Mouse (Mus musculus): ENCODE measurements around the gene Treml2. TPM values are rescaled to one million over a fixed set of nuclear protein-coding genes. Genes with fewer than 3 reads are reported as not detected.
"Not testable (repeated sequence)": the region's sequence is repeated elsewhere in the genome, so short reads cannot be mapped to it uniquely, and the experiment has no call there.

Treml2 gene
- total RNA-seq, 2 experiments from 2014 or later: 5.7 to 18.4 TPM

GRCm38 (mm10) chr17:48286765-48287164 is 12.5 kb upstream of the Treml2 start:
- ATAC-seq (replicated peaks; ENCODE audit: low FRiP score, poor library complexity, severe bottlenecking): no peak

GRCm38 (mm10) chr17:48287276-48287675 is 12.0 kb upstream of the Treml2 start:
- ATAC-seq (replicated peaks; ENCODE audit: low FRiP score, poor library complexity, severe bottlenecking): peak; percentile 67; the same call in 1 of the 2 replicates

- ATAC-seq (replicated peaks; ENCODE audit: low FRiP score, poor library complexity, severe bottlenecking): no peak
Measured at GRCm38 (mm10) chr17:48293500-48294194, 5.7 kb upstream of the Treml2 start.

GRCm38 (mm10) chr17:48299756-48300155 is 458 bp downstream of the Treml2 start:
- no peak for ATAC-seq (replicated peaks; ENCODE audit: low FRiP score, poor library complexity, severe bottlenecking)

- ATAC-seq (replicated peaks; ENCODE audit: low FRiP score, poor library complexity, severe bottlenecking): peak; percentile 61
Measured at GRCm38 (mm10) chr17:48300199-48300598, 901 bp downstream of the Treml2 start.

- ATAC-seq (replicated peaks; ENCODE audit: low FRiP score, poor library complexity, severe bottlenecking): no peak
Measured at GRCm38 (mm10) chr17:48300861-48301260, 1.6 kb downstream of the Treml2 start.

- ATAC-seq (replicated peaks; ENCODE audit: low FRiP score, poor library complexity, severe bottlenecking): no peak
Measured at GRCm38 (mm10) chr17:48301792-48302191, 2.5 kb downstream of the Treml2 start.

- ATAC-seq (replicated peaks; ENCODE audit: low FRiP score, poor library complexity, severe bottlenecking): no peak
Measured at GRCm38 (mm10) chr17:48312124-48312523, 12.8 kb downstream of the Treml2 start.

GRCm38 (mm10) chr17:48315905-48316579 is 16.7 kb downstream of the Treml2 start, which contains the start of gene B430306N03Rik:
Gene B430306N03Rik, plus strand, starts transcription at chr17:48316141.
- ATAC-seq (replicated peaks; ENCODE audit: low FRiP score, poor library complexity, severe bottlenecking): not testable (repeated sequence)

GRCm38 (mm10) chr17:48318686-48319085 is 19.4 kb downstream of the Treml2 start:
- ATAC-seq (replicated peaks; ENCODE audit: low FRiP score, poor library complexity, severe bottlenecking): no peak

GRCm38 (mm10) chr17:48321279-48321678 is 22.0 kb downstream of the Treml2 start:
- no peak for ATAC-seq (replicated peaks; ENCODE audit: low FRiP score, poor library complexity, severe bottlenecking)

- ATAC-seq (replicated peaks; ENCODE audit: low FRiP score, poor library complexity, severe bottlenecking): no peak
Measured at GRCm38 (mm10) chr17:48323236-48323635, 23.9 kb downstream of the Treml2 start.

GRCm38 (mm10) chr17:48324258-48324657 is 25.0 kb downstream of the Treml2 start:
- ATAC-seq (replicated peaks; ENCODE audit: low FRiP score, poor library complexity, severe bottlenecking): no peak

- no peak for ATAC-seq (replicated peaks; ENCODE audit: low FRiP score, poor library complexity, severe bottlenecking)
Measured at GRCm38 (mm10) chr17:48325093-48325492, 25.8 kb downstream of the Treml2 start.

GRCm38 (mm10) chr17:48325638-48326037 is 26.3 kb downstream of the Treml2 start:
- ATAC-seq (replicated peaks; ENCODE audit: low FRiP score, poor library complexity, severe bottlenecking): no peak

GRCm38 (mm10) chr17:48326656-48327055 is 27.4 kb downstream of the Treml2 start:
- no peak for ATAC-seq (replicated peaks; ENCODE audit: low FRiP score, poor library complexity, severe bottlenecking)

GRCm38 (mm10) chr17:48332524-48332923 is 33.2 kb downstream of the Treml2 start:
- ATAC-seq (replicated peaks; ENCODE audit: low FRiP score, poor library complexity, severe bottlenecking): no peak

- no peak for ATAC-seq (replicated peaks; ENCODE audit: low FRiP score, poor library complexity, severe bottlenecking)
Measured at GRCm38 (mm10) chr17:48334186-48334585, 34.9 kb downstream of the Treml2 start.

- peak; percentile 82 for ATAC-seq (replicated peaks; ENCODE audit: low FRiP score, poor library complexity, severe bottlenecking)
Measured at GRCm38 (mm10) chr17:48336857-48337256, 37.6 kb downstream of the Treml2 start.

- no peak for ATAC-seq (replicated peaks; ENCODE audit: low FRiP score, poor library complexity, severe bottlenecking)
Measured at GRCm38 (mm10) chr17:48340267-48340666, 41.0 kb downstream of the Treml2 start.

GRCm38 (mm10) chr17:48341947-48342346 is 42.6 kb downstream of the Treml2 start:
- no peak for ATAC-seq (replicated peaks; ENCODE audit: low FRiP score, poor library complexity, severe bottlenecking)
